Mouse (Mus musculus) spleen, adult 2 months (tissue): Measurements from ENCODE around the gene Wdr49. TPM values are rescaled to one million over a fixed set of nuclear protein-coding genes. Genes with fewer than 3 reads are reported as not detected.

Source experiments
- DNase-seq, 2 experiments: peaks; one replicate each; pipeline versions ENCODE4 v3.0.0 to v3.0.0-alpha.2; 2012 to 2021; ENCODE audit warnings: low spot score in 2 of 2, low read depth in 1 of 2
- H3K27ac ChIP-seq: fragments of 200-500 bp; 2 replicates; pipeline ENCODE4 v1.5.1; 2012; ENCODE audit warnings: low read length, inconsistent platforms; ENCODE audit not compliant: insufficient read depth
- H3K27me3 ChIP-seq: fragments of 200-500 bp; 2 replicates; pipeline ENCODE4 v1.6.1; 2012; ENCODE audit warnings: mild to moderate bottlenecking, moderate library complexity, low read length, inconsistent platforms; ENCODE audit not compliant: control insufficient read depth, insufficient read depth
- H3K36me3 ChIP-seq: fragments of 200-500 bp; 2 replicates; pipeline ENCODE4 v1.6.1; 2012; ENCODE audit warnings: mild to moderate bottlenecking, low read length, inconsistent platforms; ENCODE audit not compliant: control insufficient read depth, insufficient read depth
- H3K4me1 ChIP-seq: fragments of 200-500 bp; 2 replicates; pipeline ENCODE4 v1.6.1; 2011; ENCODE audit warnings: inconsistent platforms; ENCODE audit not compliant: control insufficient read depth, insufficient read depth, insufficient read length
- H3K4me3 ChIP-seq: fragments of 200-500 bp; 2 replicates; pipeline ENCODE4 v1.5.1; 2011; ENCODE audit warnings: mild to moderate bottlenecking, inconsistent platforms; ENCODE audit not compliant: insufficient read depth, insufficient read length; ENCODE audit errors: extremely low read depth
- CTCF ChIP-seq: fragments of 200-500 bp; IDR thresholded peaks from 2 replicates; pipeline ENCODE4 v1.5.1; 2011; ENCODE audit warnings: mild to moderate bottlenecking, inconsistent platforms; ENCODE audit not compliant: insufficient read depth, insufficient read length, insufficient replicate concordance; ENCODE audit errors: extremely low read depth
- POLR2A ChIP-seq: fragments of 200-500 bp; IDR thresholded peaks from 2 replicates; pipeline ENCODE4 v1.6.1; 2011; ENCODE audit warnings: low read depth, low read length, inconsistent platforms
- WGBS: fragments of 180-500 bp; shearing (Covaris S2); methylation state at CpG from one replicate; pipeline ENCODE4 v1.1.7; 2018; 5-methylcytosine and 5-hydroxymethylcytosine counted together
- polyA plus RNA-seq: library from polyadenylated mRNA; depleted of rRNA; stranded (reverse); fragments of >200 nt; gene quantifications from 2 replicates; pipeline ENCODE4 v1.2.3, GENCODE M21; 2012; rRNA removed

The Wdr49 gene
- polyA plus RNA-seq: not detected in 2 replicates

- 84% methylated on average over 2 of the region's 2 CpGs for WGBS
- Histone ChIP-seq H3K27me3 (no peaks in the 10 kb centered on the region), H3K27ac (no peak within 1 kb of the TSS), H3K4me1 (no peaks in the 10 kb centered on the region), H3K4me3 (no peak within 1 kb of the TSS), H3K36me3 (no peaks in the 10 kb centered on the region)
- TF ChIP-seq POLR2A (no peak), CTCF (no peak)
- no peak for DNase-seq
Observed at GRCm38 (mm10) chr3:75482056-75482455, at the start of gene Wdr49. Wdr49 (minus strand) TSS chr3:75482156.

GRCm38 (mm10) chr3:75531074-75531473, 49.1 kb upstream of the Wdr49 start:
- Histone ChIP-seq H3K27me3 (no peaks in the 10 kb centered on the region), H3K36me3 (peaks cover 16% of the 10 kb centered on the region), H3K4me1 (no peaks in the 10 kb centered on the region), H3K4me3 (no peak overlapping the region), H3K27ac (no peak overlapping the region)
- WGBS: 90% methylated on average over 3 of the region's 3 CpGs
- TF ChIP-seq CTCF: no peak
- TF ChIP-seq POLR2A: no peak
- no peak for DNase-seq

- no peak overlapping the region for H3K4me3 ChIP-seq
- H3K27me3 ChIP-seq: no peaks in the 10 kb centered on the region
- WGBS: 100% methylated on average over 1 of the region's 1 CpGs
- peaks cover 2% of the 10 kb centered on the region for H3K4me1 ChIP-seq
- H3K36me3 ChIP-seq: peaks cover 29% of the 10 kb centered on the region
- DNase-seq: no peak
- TF ChIP-seq CTCF: no peak
- no peak for TF ChIP-seq POLR2A
- no peak overlapping the region for H3K27ac ChIP-seq
Observed at GRCm38 (mm10) chr3:75522527-75522926, 40.6 kb upstream of the Wdr49 start.

- 85% methylated on average over 2 of the region's 2 CpGs for WGBS
- peaks cover 23% of the 10 kb centered on the region for H3K36me3 ChIP-seq
Observed at GRCm38 (mm10) chr3:75521314-75521713, 39.4 kb upstream of the Wdr49 start.

GRCm38 (mm10) chr3:75517631-75518250, 35.8 kb upstream of the Wdr49 start:
- Histone ChIP-seq H3K27me3 (no peaks in the 10 kb centered on the region), H3K36me3 (peaks cover 18% of the 10 kb centered on the region), H3K4me3 (no peak overlapping the region), H3K4me1 (no peaks in the 10 kb centered on the region), H3K27ac (no peak overlapping the region)
- DNase-seq: peak; percentile 17 to 66
- 78% methylated on average over 7 of the region's 7 CpGs for WGBS
- TF ChIP-seq CTCF: peak; percentile 35; the same call in 1 of the 2 replicates
- no peak for TF ChIP-seq POLR2A

More at GRCm38 (mm10) chr3:75521314-75521713, 39.4 kb upstream of the Wdr49 start:
- no peak for TF ChIP-seq POLR2A
- Histone ChIP-seq H3K4me1 (peaks cover 2% of the 10 kb centered on the region), H3K27me3 (no peaks in the 10 kb centered on the region), H3K27ac (no peak overlapping the region), H3K4me3 (no peak overlapping the region)
- DNase-seq: no peak

- Histone ChIP-seq H3K4me1 (peaks cover 6% of the 10 kb centered on the region; the same call in 1 of the 2 replicates), H3K4me3 (peak overlapping the region; percentile 16; the same call in 1 of the 2 replicates), H3K27ac (peak overlapping the region; percentile 10; the same call in 1 of the 2 replicates), H3K27me3 (no peaks in the 10 kb centered on the region), H3K36me3 (no peaks in the 10 kb centered on the region)
- TF ChIP-seq POLR2A: no peak
- no peak for TF ChIP-seq CTCF
- 44% methylated on average over 7 of the region's 7 CpGs for WGBS
- peak in 1 of 2 experiments; percentile 37 for DNase-seq
Observed at GRCm38 (mm10) chr3:75498961-75499960, 17.3 kb upstream of the Wdr49 start.
